Mouse (Mus musculus) testis, adult 10 weeks (tissue): ENCODE data around the gene Aak1. TPM values are rescaled to one million over a fixed set of nuclear protein-coding genes. Genes with fewer than 3 reads are reported as not detected.

ENCODE experiments used
- polyA plus RNA-seq: library from polyadenylated mRNA; stranded (reverse); fragments of 350-450 nt; fragmentation: Illumina TruSeq; extraction: RNeasy Lipid Tissue Mini Kit (QIAGEN cat#74804); gene quantifications from one replicate; pipeline ENCODE4 v1.2.3, GENCODE M21; 2014; ENCODE audit warnings: low read depth, low replicate concordance

Aak1 gene
- 29.5 TPM for polyA plus RNA-seq

GRCm38 (mm10) chr6:86848915-86849644 is at the start of gene Aak1:
Gene Aak1, plus strand, starts transcription at chr6:86849517.

GRCm38 (mm10) chr6:87008887-87009286 is 159.6 kb downstream of the Aak1 start, which contains the start of gene Nfu1:
Gene Nfu1, plus strand, starts transcription at chr6:87009236.

GRCm38 (mm10) chr6:87042337-87043130 is 193.2 kb downstream of the Aak1 start, which contains the start of gene Gfpt1:
Gene Gfpt1, plus strand, starts transcription at chr6:87042846.

Other genes starting within 250 kb of the Aak1 start
- not detected for gene Asprv1, start 221.4 kb upstream of the Aak1 start, polyA plus RNA-seq
- gene Mxd1, start 180.4 kb upstream of the Aak1 start, polyA plus RNA-seq = 18.1 TPM
- 118 TPM for gene Snrnp27, start 165.0 kb upstream of the Aak1 start, polyA plus RNA-seq
- gene Gmcl1, start 116.1 kb upstream of the Aak1 start, polyA plus RNA-seq = 188 TPM
- gene Anxa4, start 55.9 kb upstream of the Aak1 start, polyA plus RNA-seq = 17.1 TPM
- 53.3 TPM for gene Nfu1, start 159.7 kb downstream of the Aak1 start, polyA plus RNA-seq
- 125 TPM for gene Gfpt1, start 193.3 kb downstream of the Aak1 start, polyA plus RNA-seq